Mouse (Mus musculus) forebrain, embryonic 16.5 days (tissue): ENCODE measurements around the gene Camkv. TPM values are rescaled to one million over a fixed set of nuclear protein-coding genes. Genes with fewer than 3 reads are reported as not detected.

ENCODE experiments used
- ATAC-seq: fragments of 200-750 bp; cut with Nextera tagmentation; 2 replicates; pipeline ENCODE4 v1.8.0; 2017; ENCODE audit warnings: mild to moderate bottlenecking, moderate library complexity
- H3K27ac ChIP-seq: fragments of 300-500 bp; sonication (generic); 2 replicates; pipeline ENCODE4 v1.5.1; 2014; ENCODE audit warnings: low read length, control low read depth
- H3K27me3 ChIP-seq: fragments of 300-500 bp; sonication (generic); replicated peaks from 2 replicates; pipeline ENCODE4 v1.6.1; 2014; ENCODE audit warnings: low read length; ENCODE audit not compliant: control insufficient read depth, insufficient read depth
- H3K36me3 ChIP-seq: fragments of 300-500 bp; sonication (generic); 2 replicates; pipeline ENCODE4 v1.6.1; 2014; ENCODE audit not compliant: control insufficient read depth, insufficient read depth
- H3K4me1 ChIP-seq: fragments of 300-500 bp; sonication (generic); replicated peaks from 2 replicates; pipeline ENCODE4 v1.6.1; 2014; ENCODE audit warnings: low read length; ENCODE audit not compliant: control insufficient read depth, insufficient read depth
- H3K4me2 ChIP-seq: fragments of 300-500 bp; sonication (generic); 2 replicates; pipeline ENCODE4 v1.6.1; 2014; ENCODE audit warnings: mild to moderate bottlenecking, low read length, control low read depth
- H3K4me3 ChIP-seq: fragments of 300-500 bp; sonication (generic); replicated peaks from 2 replicates; pipeline ENCODE4 v1.5.1; 2014; ENCODE audit warnings: mild to moderate bottlenecking, low read length, control low read depth
- H3K9ac ChIP-seq: fragments of 300-500 bp; sonication (generic); replicated peaks from 2 replicates; pipeline ENCODE4 v1.6.1; 2014; ENCODE audit warnings: low read depth, low read length, control low read depth
- H3K9me3 ChIP-seq: fragments of 300-500 bp; sonication (generic); 2 replicates; pipeline ENCODE4 v1.6.1; 2016; ENCODE audit warnings: low read length; ENCODE audit not compliant: control insufficient read depth
- WGBS: fragments of 180-500 bp; shearing (Covaris S2); extraction: QIAGEN DNeasy Blood & Tissue Kit; methylation state at CpG from one replicate; pipeline ENCODE4 v1.1.7; 2014; 5-methylcytosine and 5-hydroxymethylcytosine counted together
- polyA plus RNA-seq: library from polyadenylated mRNA; unstranded; fragments of >200 nt; fragmentation: Nextera tagmentation; extraction: Ambion mirVana; gene quantifications from 2 replicates; pipeline ENCODE4 v1.2.1, GENCODE M21; 2015

Gene Camkv
- polyA plus RNA-seq, 1 experiment from 2014 or later = 140 TPM

DNA sequence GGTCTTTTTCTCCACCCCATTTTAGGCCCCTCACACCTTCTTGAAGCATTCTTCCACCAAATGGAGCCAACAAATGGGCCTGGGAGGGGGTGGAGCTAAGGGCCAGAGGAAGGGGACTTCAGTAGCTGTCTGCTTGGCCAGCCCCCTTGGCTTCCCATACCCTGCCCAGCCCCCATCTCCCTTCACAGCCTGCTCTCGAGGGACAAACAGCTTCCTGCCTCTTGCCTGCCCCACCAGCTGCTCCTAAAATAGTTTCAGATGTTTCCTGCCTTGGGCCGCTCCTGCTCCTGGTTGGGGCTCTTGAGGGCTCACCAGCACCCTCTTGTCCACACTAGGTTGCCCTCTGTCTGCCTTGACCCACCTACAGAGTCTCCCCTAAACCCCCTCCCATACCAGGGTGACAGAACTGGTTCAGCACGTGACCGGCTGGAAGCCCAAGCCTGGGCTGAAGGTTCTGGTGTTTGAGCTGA lies 48.0 kb downstream of the Camkv start:
- ATAC-seq = no peak
- no peak overlapping the region for H3K4me2 ChIP-seq
- H3K4me3 ChIP-seq = no peak overlapping the region
- no peaks in the 10 kb centered on the region for H3K9me3 ChIP-seq
- WGBS = 49% methylated on average over 4 of the region's 4 CpGs
- peaks cover 14% of the 10 kb centered on the region for H3K4me1 ChIP-seq
- H3K27me3 ChIP-seq = 0 out of 2 replicates have a peak, but pooled peaks cover 3% of the 10 kb centered on the region
- no peaks in the 10 kb centered on the region for H3K36me3 ChIP-seq
- peak overlapping the region; percentile 20 for H3K27ac ChIP-seq
- no peak overlapping the region for H3K9ac ChIP-seq

DNA sequence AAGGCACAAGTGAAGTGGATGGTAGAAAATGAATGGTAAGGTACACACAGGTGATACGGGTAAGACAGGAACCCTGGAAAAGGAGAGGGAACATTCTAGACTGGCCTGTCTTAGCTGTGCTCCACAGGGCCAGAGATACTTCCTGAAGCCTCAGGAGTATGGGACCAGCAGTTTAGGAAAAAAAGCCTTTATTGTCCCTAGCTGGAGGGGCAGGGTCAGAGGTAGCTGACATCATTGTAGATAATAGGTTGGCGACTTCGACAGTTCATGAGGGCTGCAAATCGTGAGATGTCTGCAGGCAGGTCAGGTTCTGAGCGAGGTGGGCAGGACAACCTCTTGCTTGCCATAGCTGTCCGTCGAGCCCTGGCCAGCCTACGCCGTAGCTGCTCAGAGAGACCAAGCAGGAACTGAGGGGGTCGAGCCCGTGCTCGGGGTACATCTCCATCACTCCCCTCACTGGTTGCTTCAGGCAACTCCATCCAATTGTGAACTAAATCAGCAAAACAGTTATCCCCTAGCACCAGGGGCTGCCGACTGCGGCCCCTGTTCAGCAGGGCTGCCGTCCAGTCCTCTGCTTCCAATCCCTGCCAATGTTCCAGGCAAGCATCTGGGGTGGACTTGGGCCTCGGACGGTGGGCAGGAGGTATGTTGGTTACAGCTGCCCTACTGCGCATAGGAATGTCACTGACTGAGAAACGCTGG lies 48.7 kb downstream of the Camkv start:
- H3K4me1 ChIP-seq = peaks cover 14% of the 10 kb centered on the region
- H3K4me3 ChIP-seq = peak overlapping the region; percentile 75
- H3K9ac ChIP-seq = no peak overlapping the region
- H3K27ac ChIP-seq = no peak overlapping the region
- no peaks in the 10 kb centered on the region for H3K36me3 ChIP-seq
- 0 out of 2 replicates have a peak, but pooled peaks cover 3% of the 10 kb centered on the region for H3K27me3 ChIP-seq
- no peaks in the 10 kb centered on the region for H3K9me3 ChIP-seq
- peak overlapping the region; percentile 86; the same call in 1 of the 2 replicates for H3K4me2 ChIP-seq
- WGBS = 77% methylated on average over 19 of the region's 19 CpGs
- no peak for ATAC-seq

DNA sequence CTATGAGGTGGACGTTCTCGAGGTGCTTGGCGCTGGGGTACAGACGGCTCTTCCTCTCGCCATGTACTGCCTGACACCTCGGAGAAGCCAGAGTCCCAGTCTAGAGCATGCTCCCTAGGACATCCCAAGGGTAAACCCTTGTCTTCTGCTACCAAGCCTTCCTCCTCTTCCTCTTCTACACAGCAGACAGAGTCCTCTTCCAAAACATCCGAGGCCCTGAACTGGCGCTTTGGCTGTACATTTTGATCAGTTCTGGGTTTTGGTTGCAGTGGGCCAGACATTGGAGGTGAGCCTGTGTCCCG lies 49.2 kb downstream of the Camkv start:
- H3K4me3 ChIP-seq = peak overlapping the region; percentile 75
- H3K36me3 ChIP-seq = no peaks in the 10 kb centered on the region
- no peak for ATAC-seq
- H3K27ac ChIP-seq = no peak overlapping the region
- H3K9me3 ChIP-seq = no peaks in the 10 kb centered on the region
- peak overlapping the region; percentile 86 for H3K4me2 ChIP-seq
- H3K9ac ChIP-seq = peak overlapping the region; percentile 67; the same call in 1 of the 2 replicates
- WGBS = 74% methylated on average over 9 of the region's 9 CpGs
- H3K4me1 ChIP-seq = peaks cover 14% of the 10 kb centered on the region
- H3K27me3 ChIP-seq = 0 out of 2 replicates have a peak, but pooled peaks cover 3% of the 10 kb centered on the region

DNA sequence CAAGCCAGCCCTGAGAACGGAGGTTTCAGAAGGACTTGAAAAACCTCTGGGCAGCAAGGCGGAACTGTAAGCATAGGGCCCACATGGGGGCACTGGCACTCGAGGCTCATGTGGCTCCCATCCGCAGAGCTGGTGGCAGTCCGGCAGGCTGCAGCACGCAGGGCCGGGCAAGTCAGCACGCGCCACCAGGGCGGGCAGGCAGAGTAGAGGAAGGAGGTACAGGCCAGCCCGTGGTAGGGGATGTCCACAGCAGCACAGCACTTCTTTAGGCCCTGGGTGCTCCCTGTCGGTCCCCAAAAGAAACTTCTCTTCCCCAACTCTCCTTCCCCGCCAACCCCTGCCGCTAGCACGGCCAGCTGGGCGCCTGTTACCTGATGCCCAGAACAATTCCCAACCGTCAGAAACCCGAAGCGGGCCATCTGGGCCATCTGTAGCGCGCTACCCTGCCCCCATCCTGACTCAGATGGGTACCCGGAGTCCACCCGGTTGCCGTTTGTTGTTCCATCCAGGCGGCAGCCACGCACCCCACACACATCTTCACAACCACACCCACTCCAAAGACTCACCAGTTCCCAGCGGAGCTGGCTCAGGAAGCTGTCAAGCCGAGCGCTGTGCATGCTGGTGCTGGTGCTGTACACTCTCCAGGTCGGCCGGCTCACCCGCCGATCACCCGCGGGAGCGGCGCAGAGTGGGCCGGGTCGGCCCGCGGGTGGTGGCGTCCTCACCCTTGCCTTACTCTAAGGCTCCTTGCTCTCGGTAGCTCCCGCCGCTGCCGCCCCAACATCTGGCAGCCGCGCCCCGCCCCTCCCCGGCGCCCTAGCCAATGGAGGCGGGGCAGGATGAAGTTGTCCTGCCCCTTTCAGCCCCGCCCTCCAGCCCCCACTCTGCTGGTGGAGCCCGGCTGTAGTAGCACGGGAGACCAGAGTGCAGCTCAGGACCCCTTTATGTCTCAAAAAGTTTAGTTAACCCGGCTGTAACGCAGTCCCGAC lies 50.0 kb downstream of the Camkv start, which contains the start of gene Inka1:
Gene Inka1 (minus strand): TSS at position 749 of the 989 bp plus-strand sequence.
- Histone ChIP-seq H3K9ac (peak within 1 kb of the TSS; percentile 67), H3K4me1 (peaks cover 14% of the 10 kb centered on the region), H3K27ac (no peak within 1 kb of the TSS; the same call in 1 of the 2 replicates), H3K36me3 (no peaks in the 10 kb centered on the region), H3K27me3 (0 out of 2 replicates have a peak, but pooled peaks cover 3% of the 10 kb centered on the region), H3K4me2 (peak within 1 kb of the TSS; percentile 86), H3K9me3 (no peaks in the 10 kb centered on the region), H3K4me3 (peak within 1 kb of the TSS; percentile 75)
- ATAC-seq = peak; percentile 78
- under 1% methylated on average over 58 of the region's 58 CpGs for WGBS

DNA sequence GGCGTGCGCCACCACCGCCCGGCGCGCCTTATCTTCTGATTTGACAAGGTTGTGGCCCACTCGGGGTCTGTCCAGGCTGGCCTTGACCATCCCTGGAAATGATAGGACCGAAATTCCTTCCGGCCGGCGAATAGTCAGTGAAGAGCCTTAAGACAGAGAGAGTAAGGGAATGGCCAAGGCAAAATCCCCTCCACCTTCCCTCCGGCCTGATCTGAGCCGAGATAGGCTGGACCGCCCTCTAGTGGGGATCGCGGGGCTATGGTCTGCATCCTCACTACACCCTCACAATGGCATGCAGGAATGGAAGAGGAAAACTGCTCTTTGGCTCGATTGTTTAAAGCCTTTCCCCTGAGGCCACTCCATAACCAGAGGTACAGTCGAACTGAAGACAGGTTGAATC lies 50.9 kb downstream of the Camkv start:
- H3K36me3 ChIP-seq = no peaks in the 10 kb centered on the region
- 4% methylated on average over 18 of the region's 18 CpGs for WGBS
- no peaks in the 10 kb centered on the region for H3K9me3 ChIP-seq
- no peak overlapping the region for H3K27ac ChIP-seq
- H3K4me2 ChIP-seq = peak overlapping the region; percentile 86
- H3K4me3 ChIP-seq = no peak overlapping the region; the same call in none of the 2 replicates
- H3K9ac ChIP-seq = no peak overlapping the region
- peak; percentile 76 for ATAC-seq
- peaks cover 14% of the 10 kb centered on the region for H3K4me1 ChIP-seq
- 0 out of 2 replicates have a peak, but pooled peaks cover 3% of the 10 kb centered on the region for H3K27me3 ChIP-seq

- ATAC-seq = no peak
- Histone ChIP-seq H3K27ac (no peak overlapping the region), H3K4me3 (no peak overlapping the region), H3K9me3 (no peaks in the 10 kb centered on the region), H3K4me2 (no peak overlapping the region), H3K36me3 (no peaks in the 10 kb centered on the region), H3K27me3 (0 out of 2 replicates have a peak, but pooled peaks cover 3% of the 10 kb centered on the region), H3K9ac (no peak overlapping the region), H3K4me1 (peaks cover 14% of the 10 kb centered on the region)
- WGBS = 82% methylated on average over 3 of the region's 3 CpGs
These were observed 52.5 kb downstream of the Camkv start for GRCm38 (mm10) chr9:107987950-107988349.

DNA sequence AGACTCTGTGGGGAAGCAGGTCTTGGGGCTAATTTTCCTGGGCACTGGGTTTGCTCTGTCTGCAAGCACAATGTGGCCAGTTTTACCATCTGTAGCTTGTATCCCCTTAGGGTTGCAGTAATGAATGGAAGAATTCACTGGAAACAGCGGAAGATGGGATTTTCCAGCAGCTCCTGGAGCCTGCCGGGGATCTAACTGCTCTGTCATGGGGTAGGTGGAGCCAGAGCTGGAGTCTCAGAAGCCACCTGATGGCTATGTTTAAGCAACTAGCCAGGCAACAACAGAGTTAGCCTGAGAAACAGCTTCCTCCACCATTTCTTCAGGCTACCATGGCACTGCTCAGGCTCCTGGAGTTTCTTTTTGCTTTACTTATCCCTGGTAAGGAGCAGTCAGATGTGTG lies 56.7 kb downstream of the Camkv start, which contains the start of gene Cdhr4:
Gene Cdhr4 (plus strand): TSS at position 301 of the 400 bp plus-strand sequence.
- H3K9ac ChIP-seq = no peak within 1 kb of the TSS
- no peak for ATAC-seq
- WGBS = 68% methylated on average over 2 of the region's 2 CpGs
- H3K27me3 ChIP-seq = no peaks in the 10 kb centered on the region
- no peak within 1 kb of the TSS for H3K4me2 ChIP-seq
- no peaks in the 10 kb centered on the region for H3K36me3 ChIP-seq
- no peaks in the 10 kb centered on the region for H3K4me1 ChIP-seq
- H3K9me3 ChIP-seq = no peaks in the 10 kb centered on the region
- H3K4me3 ChIP-seq = no peak within 1 kb of the TSS
- H3K27ac ChIP-seq = no peak within 1 kb of the TSS

DNA sequence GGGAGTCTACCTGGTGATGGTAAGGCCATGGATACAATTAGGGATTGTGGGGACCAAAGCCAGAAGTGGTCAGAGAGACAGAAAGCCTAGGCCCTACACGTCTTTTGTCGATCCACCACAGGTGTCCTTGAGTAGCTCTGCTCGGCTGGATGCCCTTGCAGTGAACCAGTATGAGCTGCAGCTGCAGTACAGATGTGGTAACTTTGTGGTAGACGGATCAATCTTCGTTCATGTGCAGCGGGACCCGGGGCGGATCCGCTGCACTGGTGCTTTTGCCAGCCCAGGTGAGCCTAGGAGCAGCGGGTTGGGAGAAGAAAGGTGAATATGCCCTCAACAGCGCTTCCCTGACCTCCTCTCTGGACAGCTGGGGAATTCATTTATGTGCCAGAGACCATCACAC lies 57.5 kb downstream of the Camkv start:
- Histone ChIP-seq H3K4me2 (no peak overlapping the region), H3K9ac (no peak overlapping the region), H3K27me3 (no peaks in the 10 kb centered on the region), H3K4me3 (no peak overlapping the region), H3K4me1 (no peaks in the 10 kb centered on the region), H3K36me3 (no peaks in the 10 kb centered on the region), H3K27ac (no peak overlapping the region), H3K9me3 (no peaks in the 10 kb centered on the region)
- no peak for ATAC-seq
- 80% methylated on average over 11 of the region's 11 CpGs for WGBS

GRCm38 (mm10) chr9:107994464-107994863 lies 59.0 kb downstream of the Camkv start:
- no peak overlapping the region for H3K27ac ChIP-seq
- H3K9me3 ChIP-seq = no peaks in the 10 kb centered on the region
- H3K36me3 ChIP-seq = no peaks in the 10 kb centered on the region
- no peak overlapping the region for H3K4me2 ChIP-seq
- no peaks in the 10 kb centered on the region for H3K27me3 ChIP-seq
- WGBS = 68% methylated on average over 2 of the region's 2 CpGs
- no peak overlapping the region for H3K9ac ChIP-seq
- no peak for ATAC-seq
- no peaks in the 10 kb centered on the region for H3K4me1 ChIP-seq
- no peak overlapping the region for H3K4me3 ChIP-seq
